Mouse (Mus musculus) limb, embryonic 14.5 days (tissue): Measurements from ENCODE around the gene Eef2. TPM values are rescaled to one million over a fixed set of nuclear protein-coding genes. Genes with fewer than 3 reads are reported as not detected.

ENCODE experiments used
- ATAC-seq: fragments of 200-750 bp; cut with Nextera tagmentation; 2 replicates; pipeline ENCODE4 v1.8.0; 2017; ENCODE audit warnings: low read depth, moderate number of reproducible peaks, moderate TSS enrichment; ENCODE audit not compliant: low FRiP score
- DNase-seq: peaks from one replicate; pipeline ENCODE4 v3.0.0-alpha.2; 2015; ENCODE audit warnings: low spot score
- H3K27ac ChIP-seq: fragments of 300-500 bp; sonication (generic); replicated peaks from 2 replicates; pipeline ENCODE4 v1.5.1; 2014; ENCODE audit warnings: low read depth, mild to moderate bottlenecking, low read length, moderate library complexity, mixed read lengths
- H3K27me3 ChIP-seq: fragments of 300-500 bp; sonication (generic); 2 replicates; pipeline ENCODE4 v1.6.1; 2014; ENCODE audit warnings: low read length, mixed read lengths; ENCODE audit not compliant: control insufficient read depth, insufficient read depth
- H3K36me3 ChIP-seq: fragments of 300-500 bp; sonication (generic); 2 replicates; pipeline ENCODE4 v1.6.1; 2014; ENCODE audit warnings: mild to moderate bottlenecking, low read length, moderate library complexity, mixed read lengths; ENCODE audit not compliant: control insufficient read depth, insufficient read depth
- H3K4me1 ChIP-seq: fragments of 300-500 bp; sonication (generic); 2 replicates; pipeline ENCODE4 v1.6.1; 2014; ENCODE audit warnings: antibody characterized with exemption, low read length, mixed read lengths; ENCODE audit not compliant: control insufficient read depth, insufficient read depth
- H3K4me2 ChIP-seq: fragments of 300-500 bp; sonication (generic); replicated peaks from 2 replicates; pipeline ENCODE4 v1.6.1; 2014; ENCODE audit warnings: low read depth, mild to moderate bottlenecking, low read length, moderate library complexity; ENCODE audit not compliant: severe bottlenecking
- H3K4me3 ChIP-seq: fragments of 300-500 bp; sonication (generic); replicated peaks from 2 replicates; pipeline ENCODE4 v1.5.1; 2014; ENCODE audit warnings: low read length
- H3K9ac ChIP-seq: fragments of 300-500 bp; sonication (generic); 2 replicates; pipeline ENCODE4 v1.6.1; 2014; ENCODE audit warnings: mild to moderate bottlenecking, low read depth, low read length, moderate library complexity; ENCODE audit not compliant: severe bottlenecking
- H3K9me3 ChIP-seq: fragments of 300-500 bp; sonication (generic); 2 replicates; pipeline ENCODE4 v1.6.1; 2016; ENCODE audit warnings: low read length; ENCODE audit not compliant: control insufficient read depth
- POLR2A ChIP-seq: fragments of 200-500 bp; IDR thresholded peaks from 2 replicates; pipeline ENCODE4 v1.8.0; 2012; ENCODE audit warnings: inconsistent platforms, mild to moderate bottlenecking, moderate library complexity, borderline replicate concordance; ENCODE audit not compliant: insufficient read depth, insufficient read length; ENCODE audit errors: extremely low read depth
- WGBS: fragments of 180-500 bp; shearing (Covaris S2); extraction: QIAGEN DNeasy Blood & Tissue Kit; methylation state at CpG from one replicate; pipeline ENCODE4 v1.1.7; 2014; 5-methylcytosine and 5-hydroxymethylcytosine counted together
- polyA plus RNA-seq, 2 experiments: library from polyadenylated mRNA; depleted of rRNA in 1 of 2; stranded (reverse) in 1 of 2; unstranded in 1 of 2; fragments of >200 nt; fragmentation: Nextera tagmentation in 1 of 2; extraction: Ambion mirVana in 1 of 2; gene quantifications; 2 replicates each; pipeline versions ENCODE4 v1.2.1 to v1.2.3; 2012 to 2014

Eef2 gene
- polyA plus RNA-seq, 2 experiments, result 544 to 1,329 TPM

DNA sequence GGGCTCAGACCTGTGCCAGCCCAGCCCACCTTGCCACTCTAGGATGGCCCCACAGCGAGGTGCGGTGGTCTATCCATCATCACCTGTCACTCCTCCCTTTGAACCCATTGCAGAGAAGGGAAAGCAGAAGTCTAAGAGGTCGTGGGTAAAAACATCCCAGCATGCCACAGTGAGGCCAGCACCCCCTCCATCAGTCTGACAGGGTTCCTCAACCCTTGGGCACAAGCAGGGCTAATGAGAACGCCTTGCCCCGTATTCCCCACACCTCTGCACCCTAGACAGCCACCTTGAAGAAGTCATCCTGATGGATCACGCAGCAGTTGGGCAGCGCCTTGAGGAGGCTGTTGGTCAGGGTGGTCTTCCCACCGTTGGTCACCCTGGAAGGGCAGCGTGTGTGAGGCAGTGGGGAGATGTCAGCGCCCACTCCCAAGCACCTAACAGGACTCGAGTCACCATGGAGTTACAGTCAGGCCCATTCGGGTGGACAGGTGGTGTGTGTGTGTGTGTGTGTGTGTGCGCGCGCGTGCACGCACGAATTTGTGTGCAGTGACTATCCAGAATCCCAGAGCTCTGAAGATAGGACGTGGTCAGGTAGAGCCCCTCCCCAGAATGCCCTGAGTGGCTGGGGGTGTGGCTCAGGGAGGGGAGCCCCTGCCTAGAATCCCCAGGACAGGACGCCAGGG lies 24.3 kb downstream of the Eef2 start:
- DNase-seq, result no peak
- no peak overlapping the region for H3K9ac ChIP-seq
- no peak overlapping the region for H3K27ac ChIP-seq
- H3K27me3 ChIP-seq, result peaks cover 11% of the 10 kb centered on the region; the same call in 1 of the 2 replicates
- no peaks in the 10 kb centered on the region for H3K9me3 ChIP-seq
- no peaks in the 10 kb centered on the region for H3K36me3 ChIP-seq
- H3K4me3 ChIP-seq, result no peak overlapping the region
- TF ChIP-seq POLR2A, result no peak
- H3K4me2 ChIP-seq, result no peak overlapping the region
- no peak for ATAC-seq
- no peaks in the 10 kb centered on the region for H3K4me1 ChIP-seq
- WGBS, result 74% methylated on average over 20 of the region's 20 CpGs

DNA sequence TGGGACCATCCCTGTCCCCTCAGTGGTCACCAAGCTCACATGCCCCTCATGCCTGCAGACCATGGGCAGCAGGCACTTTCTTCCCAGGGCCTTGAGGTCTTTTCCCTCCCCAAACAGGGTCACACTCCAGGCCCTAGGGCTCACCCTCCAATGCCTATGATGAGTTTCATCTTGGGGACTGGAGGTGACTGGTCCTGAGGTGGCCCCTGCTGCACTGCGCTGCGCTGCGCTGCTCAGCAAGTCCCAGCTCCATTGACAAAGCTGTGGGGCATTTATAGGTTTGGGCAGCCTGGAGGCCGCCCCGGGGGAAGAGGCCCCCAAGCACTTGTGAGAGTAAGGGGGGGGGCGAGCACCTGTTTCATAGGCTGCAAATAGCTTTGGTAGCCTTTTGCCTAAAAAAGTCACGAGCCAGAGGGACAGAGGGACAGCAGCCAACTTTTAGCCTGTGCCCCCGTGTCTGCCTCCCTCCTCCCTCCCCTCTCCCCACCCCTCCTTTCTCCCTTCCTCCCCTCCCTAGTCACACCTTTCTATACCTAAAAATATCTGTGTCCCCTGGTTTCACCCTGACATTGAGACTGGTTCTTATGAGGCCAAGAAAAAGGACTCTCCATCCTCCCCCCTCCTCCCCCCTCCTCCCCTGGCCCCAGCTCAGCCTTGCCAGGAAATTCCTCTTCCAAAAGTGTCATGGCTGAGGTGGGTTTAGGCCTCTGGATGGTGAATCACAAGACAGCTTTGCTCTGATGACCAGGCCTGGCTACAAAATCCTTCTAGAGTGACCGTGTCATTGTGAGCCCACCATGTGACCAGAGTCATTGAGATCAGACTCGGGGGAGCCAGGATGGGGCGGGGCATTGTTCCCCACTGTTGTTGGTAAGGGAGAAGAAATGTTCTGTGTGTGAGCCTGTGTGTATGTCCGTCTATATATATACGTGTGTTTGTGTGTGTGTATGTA lies 25.7 kb downstream of the Eef2 start, which contains the start of gene Nmrk2:
Gene Nmrk2, minus strand, starts transcription at position 245 of the 952 bp plus-strand sequence.
- WGBS, result 58% methylated on average over 13 of the region's 13 CpGs
- Histone ChIP-seq H3K4me3 (no peak within 1 kb of the TSS), H3K36me3 (no peaks in the 10 kb centered on the region), H3K9ac (no peak within 1 kb of the TSS), H3K27ac (no peak within 1 kb of the TSS), H3K4me2 (no peak within 1 kb of the TSS), H3K27me3 (no peaks in the 10 kb centered on the region; the same call in 1 of the 2 replicates), H3K4me1 (no peaks in the 10 kb centered on the region), H3K9me3 (no peaks in the 10 kb centered on the region)
- DNase-seq, result no peak
- TF ChIP-seq POLR2A, result no peak
- no peak for ATAC-seq

DNA sequence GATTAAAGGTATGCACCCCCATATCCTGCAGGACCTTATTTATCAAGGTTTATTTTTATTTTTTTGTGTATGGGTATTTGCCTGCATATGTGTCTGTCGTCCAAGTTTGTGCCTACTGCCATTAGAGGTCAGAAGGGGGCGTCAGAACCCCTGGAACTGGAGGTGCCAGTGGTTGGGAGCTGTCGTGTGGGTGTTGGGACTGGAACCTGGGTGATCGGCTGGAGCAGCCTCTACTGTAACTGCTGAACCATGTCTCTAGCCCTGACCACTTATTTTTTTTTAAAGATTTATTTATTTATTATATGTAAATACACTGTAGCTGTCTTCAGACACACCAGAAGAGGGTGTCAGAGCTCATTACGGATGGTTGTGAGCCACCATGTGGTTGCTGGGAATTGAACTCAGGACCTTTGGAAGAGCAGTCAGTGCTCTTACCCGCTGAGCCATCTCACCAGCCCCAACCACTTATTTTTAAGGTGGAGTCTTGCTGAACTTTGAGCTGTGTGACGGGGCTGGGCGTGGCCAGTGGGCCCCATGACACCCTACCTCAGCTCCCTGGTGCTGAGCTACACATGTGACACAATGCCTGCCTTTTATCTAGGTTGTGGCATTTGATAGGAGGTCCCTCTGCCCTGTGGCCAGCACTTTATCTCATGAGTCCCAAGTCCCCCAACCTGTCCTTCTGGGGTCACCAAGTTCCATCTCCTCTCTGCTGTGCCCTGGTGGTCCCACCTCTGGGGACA lies 26.7 kb downstream of the Eef2 start:
- ATAC-seq (no peak), DNase-seq (no peak)
- H3K9me3 ChIP-seq, result no peaks in the 10 kb centered on the region
- H3K27me3 ChIP-seq, result no peaks in the 10 kb centered on the region; the same call in 1 of the 2 replicates
- no peak overlapping the region for H3K9ac ChIP-seq
- no peak for TF ChIP-seq POLR2A
- 64% methylated on average over 8 of the region's 8 CpGs for WGBS
- H3K4me2 ChIP-seq, result no peak overlapping the region
- no peaks in the 10 kb centered on the region for H3K36me3 ChIP-seq
- no peak overlapping the region for H3K4me3 ChIP-seq
- no peaks in the 10 kb centered on the region for H3K4me1 ChIP-seq
- no peak overlapping the region for H3K27ac ChIP-seq

DNA sequence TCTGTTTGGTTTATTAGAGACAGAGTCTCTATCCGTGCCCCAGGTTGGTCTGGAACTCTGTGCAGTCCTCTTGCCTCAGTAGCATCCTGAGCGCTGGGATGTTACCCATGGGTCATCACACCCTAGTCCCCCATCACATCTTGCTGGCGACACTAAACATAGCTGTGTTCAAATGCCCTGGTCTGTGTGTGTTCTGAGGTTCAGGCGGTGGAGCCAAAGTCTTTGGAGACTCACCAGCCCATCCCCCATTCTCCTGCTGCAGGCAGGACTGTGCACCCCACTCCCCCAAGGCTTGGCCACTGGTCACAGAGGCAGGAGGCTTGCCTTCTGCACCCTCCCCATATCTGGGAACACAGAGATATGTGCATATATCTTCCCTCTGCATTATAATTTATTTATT lies 27.7 kb downstream of the Eef2 start:
- Histone ChIP-seq H3K4me2 (no peak overlapping the region), H3K9me3 (no peaks in the 10 kb centered on the region), H3K27me3 (no peaks in the 10 kb centered on the region; the same call in 1 of the 2 replicates), H3K4me3 (no peak overlapping the region), H3K4me1 (no peaks in the 10 kb centered on the region), H3K27ac (no peak overlapping the region), H3K36me3 (no peaks in the 10 kb centered on the region), H3K9ac (no peak overlapping the region)
- WGBS, result 76% methylated on average over 4 of the region's 4 CpGs
- no peak for DNase-seq
- ATAC-seq, result no peak
- TF ChIP-seq POLR2A, result no peak

DNA sequence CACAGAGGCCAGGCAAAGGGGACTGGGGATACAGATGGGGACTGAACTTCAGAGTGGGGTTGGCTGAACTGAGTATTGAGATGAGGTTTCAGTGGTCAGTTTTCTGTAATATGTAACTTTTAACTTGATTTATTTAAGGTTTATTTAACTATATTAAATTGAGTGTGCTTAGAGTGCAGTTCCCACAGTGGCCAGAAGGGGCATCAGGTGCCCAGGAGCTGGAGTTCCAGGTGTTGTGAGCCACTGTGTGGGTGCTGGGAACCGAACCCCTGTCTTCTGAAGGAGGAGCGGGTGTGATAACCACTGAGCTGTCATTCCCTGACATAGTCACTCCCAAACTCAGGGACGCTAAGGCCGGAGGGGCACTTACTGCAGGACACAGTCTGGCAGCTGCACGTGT lies 33.7 kb downstream of the Eef2 start:
- Histone ChIP-seq H3K9me3 (0 out of 2 replicates have a peak, but pooled peaks cover 4% of the 10 kb centered on the region), H3K4me3 (no peak overlapping the region), H3K36me3 (no peaks in the 10 kb centered on the region), H3K4me1 (no peaks in the 10 kb centered on the region), H3K9ac (no peak overlapping the region), H3K4me2 (no peak overlapping the region), H3K27ac (no peak overlapping the region), H3K27me3 (no peaks in the 10 kb centered on the region)
- no peak for ATAC-seq
- TF ChIP-seq POLR2A, result no peak
- DNase-seq, result no peak
- 94% methylated on average over 5 of the region's 5 CpGs for WGBS
